ENCODE assay signal across 10 mouse cellular contexts in the genomic region with DNA sequence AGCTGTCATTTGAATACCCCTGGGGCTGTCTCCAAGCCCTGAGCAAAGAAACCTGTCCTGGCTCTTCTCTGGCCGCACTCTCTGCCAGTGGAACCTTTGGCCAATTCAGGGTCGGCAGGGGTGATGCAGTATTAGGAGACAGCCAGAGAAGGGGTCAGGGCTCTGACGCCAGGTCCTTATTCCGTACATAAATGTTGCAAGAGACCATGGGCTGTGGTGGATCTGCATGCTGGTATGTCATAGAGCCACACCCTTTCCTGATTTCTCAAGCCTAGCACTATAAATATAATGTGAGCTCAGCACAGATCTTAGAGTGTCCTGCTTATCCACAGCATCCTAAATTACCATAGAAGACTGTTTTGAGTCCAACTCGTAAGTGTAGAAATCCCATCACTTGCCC.
A peak's percentile ranks its signal among the peaks of the same experiment; 100 is the strongest.
DNase-seq lines count a peak whose midpoint lies in the region; ATAC-seq and TF ChIP-seq lines count a peak whose summit lies in the region.
"Had no signal": no experiment of that assay in that cellular context is flagged by ENCODE, and none has a peak within 500 bp of the region (broad histone marks: within the 10 kb centered on the region; RNA-seq: fewer than 3 reads in every experiment).

No protein-coding gene starts in this region.

- 73% methylated on average over 5 of the region's 5 CpGs for WGBS in lung, embryonic 15.5 days
- WGBS in forebrain, embryonic 14.5 days = 90% methylated on average over 5 of the region's 5 CpGs

- TF ChIP-seq CTCF in left cerebral cortex, adult 2 months (IDR thresholded peaks at IDR 0.05) = no peak

- ATAC-seq in lung, embryonic 15.5 days (ENCODE audit: borderline replicate concordance, extremely low read depth, low FRiP score, low TSS enrichment) = no peak
- no peak for ATAC-seq in forebrain, embryonic 14.5 days

- H3K4me3 ChIP-seq in left cerebral cortex, adult 2 months = no peak overlapping the region
- no peak overlapping the region for H3K4me3 ChIP-seq in lung, embryonic 15.5 days
- H3K4me3 ChIP-seq in forebrain, embryonic 14.5 days (ENCODE audit: low read depth, low read length) = no peak overlapping the region
- H3K4me3 ChIP-seq: limb, embryonic 13.5 days had no signal

- H3K27me3 ChIP-seq in lung, embryonic 15.5 days = no peaks in the 10 kb centered on the region
- no peaks in the 10 kb centered on the region for H3K27me3 ChIP-seq in forebrain, embryonic 14.5 days (replicated peaks; ENCODE audit: control insufficient read depth, insufficient read depth, low read length)
- H3K27me3 ChIP-seq: limb, embryonic 13.5 days had no signal

- H3K36me3 ChIP-seq in lung, embryonic 15.5 days = no peaks in the 10 kb centered on the region
- no peaks in the 10 kb centered on the region for H3K36me3 ChIP-seq in forebrain, embryonic 14.5 days (ENCODE audit: control insufficient read depth, insufficient read depth, low read length)
- H3K36me3 ChIP-seq: limb, embryonic 13.5 days had no signal

- peaks cover 13% of the 10 kb centered on the region for H3K4me1 ChIP-seq in lung, embryonic 15.5 days
- H3K4me1 ChIP-seq in forebrain, embryonic 14.5 days (ENCODE audit: control insufficient read depth, insufficient read depth, low read length) = no peaks in the 10 kb centered on the region

- H3K9ac ChIP-seq in lung, embryonic 15.5 days = no peak overlapping the region
- no peak overlapping the region for H3K9ac ChIP-seq in forebrain, embryonic 14.5 days (ENCODE audit: low read length)
- H3K9ac ChIP-seq: limb, embryonic 13.5 days had no signal

- no peaks in the 10 kb centered on the region for H3K9me3 ChIP-seq in lung, embryonic 15.5 days
- H3K9me3 ChIP-seq in forebrain, embryonic 14.5 days (replicated peaks; ENCODE audit: control insufficient read depth, low read length) = no peaks in the 10 kb centered on the region
- H3K9me3 ChIP-seq: limb, embryonic 13.5 days had no signal

- no peak overlapping the region for H3K4me2 ChIP-seq in lung, embryonic 15.5 days
- no peak overlapping the region for H3K4me2 ChIP-seq in forebrain, embryonic 14.5 days (ENCODE audit: low read length)
- H3K4me2 ChIP-seq: limb, embryonic 13.5 days had no signal

- intact Hi-C loops in heart, postnatal 14 days (cut with DNase I) = no loop called here
- intact Hi-C loops in left cerebral cortex, adult 2 months (cut with DNase I) = no loop called here
- intact Hi-C loops in left cerebral cortex, postnatal 14 days (cut with DNase I) = no loop called here

- peak; percentile 95 for DNase-seq in heart, adult 11 months
- no peak for DNase-seq in heart, postnatal 14 days
- no peak for DNase-seq in left cerebral cortex, adult 2 months (ENCODE audit: extremely low spot score in 1 of 2, low spot score in 2 of 2)
- no peak for DNase-seq in left cerebral cortex, postnatal 14 days (ENCODE audit: low spot score in 2 of 2)
- DNase-seq in skeletal muscle tissue, adult 2 months (ENCODE audit: low read depth, low spot score) = peak; percentile 62
- DNase-seq in forebrain, embryonic 14.5 days (ENCODE audit: low spot score) = no peak
- DNase-seq in layer of hippocampus, postnatal 10 days (ENCODE audit: low spot score in 2 of 2) = no peak
- DNase-seq: cerebellum, postnatal 25 days had no signal

- peak overlapping the region; percentile 19; the same call in 1 of the 2 replicates for H3K27ac ChIP-seq in left cerebral cortex, adult 2 months
- H3K27ac ChIP-seq in lung, embryonic 15.5 days = peak overlapping the region; percentile 73
- no peak overlapping the region for H3K27ac ChIP-seq in forebrain, embryonic 14.5 days (ENCODE audit: low read depth, low read length)
- H3K27ac ChIP-seq: limb, embryonic 13.5 days had no signal

Comparison
In these comparisons a context has a peak if more than half of its experiments do, and no peak if none do; other contexts are left out.
1. DNase-seq: peak in heart, adult 11 months (single experiment) and skeletal muscle tissue, adult 2 months (single experiment); none in heart, postnatal 14 days (0 of 2), left cerebral cortex, adult 2 months (0 of 2), left cerebral cortex, postnatal 14 days (0 of 2), forebrain, embryonic 14.5 days (single experiment) and layer of hippocampus, postnatal 10 days (0 of 2).